Mouse (Mus musculus) kidney, postnatal 0 days (tissue): Measurements from ENCODE around the gene Gstp2. TPM values are rescaled to one million over a fixed set of nuclear protein-coding genes. Genes with fewer than 3 reads are reported as not detected.
A peak's percentile ranks its signal among the peaks of the same experiment; 100 is the strongest.

Experiments used
- ATAC-seq: fragments of 200-750 bp; cut with Nextera tagmentation; replicated peaks from 2 replicates; pipeline ENCODE4 v1.8.0; 2017; ENCODE audit warnings: low read depth, moderate number of reproducible peaks, moderate TSS enrichment, moderate library complexity; ENCODE audit not compliant: low FRiP score
- DNase-seq: peaks from one replicate; pipeline ENCODE4 v3.0.0-alpha.2; 2016; ENCODE audit warnings: low spot score
- H3K27ac ChIP-seq: fragments of 300-500 bp; sonication (generic); 2 replicates; pipeline ENCODE4 v1.5.1; 2014; ENCODE audit warnings: mild to moderate bottlenecking
- H3K27me3 ChIP-seq: fragments of 300-500 bp; sonication (generic); 2 replicates; pipeline ENCODE4 v1.6.1; 2014; ENCODE audit warnings: low read length, mixed read lengths; ENCODE audit not compliant: insufficient read depth
- H3K36me3 ChIP-seq: fragments of 300-500 bp; sonication (generic); 2 replicates; pipeline ENCODE4 v1.6.1; 2014; ENCODE audit warnings: low read length, mixed read lengths; ENCODE audit not compliant: insufficient read depth
- H3K4me1 ChIP-seq: fragments of 300-500 bp; sonication (generic); replicated peaks from 2 replicates; pipeline ENCODE4 v1.6.1; 2014; ENCODE audit warnings: antibody characterized with exemption, low read length, mixed read lengths; ENCODE audit not compliant: insufficient read depth
- H3K4me2 ChIP-seq: fragments of 300-500 bp; sonication (generic); 2 replicates; pipeline ENCODE4 v1.6.1; 2014; ENCODE audit warnings: mild to moderate bottlenecking, low read length, moderate library complexity, mixed read lengths
- H3K4me3 ChIP-seq: fragments of 300-500 bp; sonication (generic); replicated peaks from 2 replicates; pipeline ENCODE4 v1.5.1; 2014; ENCODE audit warnings: low read depth, low read length
- H3K9ac ChIP-seq: fragments of 300-500 bp; sonication (generic); 2 replicates; pipeline ENCODE4 v1.6.1; 2014; ENCODE audit warnings: low read depth, low read length
- H3K9me3 ChIP-seq: fragments of 300-500 bp; sonication (generic); replicated peaks from 2 replicates; pipeline ENCODE4 v1.6.1; 2016; ENCODE audit warnings: low read length, inconsistent platforms, mixed read lengths
- CTCF ChIP-seq: IDR thresholded peaks from 2 replicates; pipeline ENCODE4 v1.5.1; 2016; ENCODE audit warnings: antibody characterized with exemption, low read depth, mild to moderate bottlenecking, moderate library complexity
- WGBS: fragments of 180-500 bp; shearing (Covaris S2); extraction: QIAGEN DNeasy Blood & Tissue Kit; methylation state at CpG from one replicate; pipeline ENCODE4 v1.1.7; 2014; 5-methylcytosine and 5-hydroxymethylcytosine counted together
- polyA plus RNA-seq: library from polyadenylated mRNA; unstranded; fragments of >200 nt; fragmentation: Nextera tagmentation; extraction: Ambion mirVana; gene quantifications from 2 replicates; pipeline ENCODE4 v1.2.1, GENCODE M21; 2015

The Gstp2 gene
- polyA plus RNA-seq, 1 experiment from 2014 or later, result 4.4 TPM

DNA sequence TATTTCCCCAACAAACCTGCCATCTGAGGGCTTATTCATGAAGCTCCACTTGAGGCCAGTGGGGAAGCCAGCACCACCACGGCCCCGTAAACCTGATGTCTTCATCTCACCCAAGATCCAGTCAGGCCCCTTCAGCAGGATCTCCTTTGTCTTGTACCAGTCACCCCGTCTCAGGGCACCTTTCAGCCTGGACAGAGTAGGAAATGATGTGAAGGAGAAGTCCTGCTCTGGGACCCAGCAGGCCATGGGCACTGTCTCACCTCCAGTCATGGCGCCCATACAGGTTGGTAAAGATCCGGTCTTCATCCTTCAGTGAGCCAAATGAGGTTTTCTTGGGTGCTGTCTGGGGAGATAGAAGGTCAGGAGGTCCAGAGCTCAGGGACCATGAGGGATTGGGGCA is 34.7 kb downstream of the Gstp2 start:
- no peaks in the 10 kb centered on the region for H3K27me3 ChIP-seq
- no peak overlapping the region for H3K4me3 ChIP-seq
- no peaks in the 10 kb centered on the region for H3K9me3 ChIP-seq
- 91% methylated on average over 5 of the region's 5 CpGs for WGBS
- H3K9ac ChIP-seq, result no peak overlapping the region
- DNase-seq (no peak), ATAC-seq (no peak)
- H3K36me3 ChIP-seq, result peaks cover 31% of the 10 kb centered on the region
- H3K4me1 ChIP-seq, result no peaks in the 10 kb centered on the region
- no peak overlapping the region for H3K27ac ChIP-seq
- no peak overlapping the region for H3K4me2 ChIP-seq
- no peak for TF ChIP-seq CTCF

GRCm38 (mm10) chr19:4005971-4006370 is 39.9 kb downstream of the Gstp2 start:
- H3K9ac ChIP-seq, result no peak overlapping the region
- no peak overlapping the region for H3K27ac ChIP-seq
- no peak for TF ChIP-seq CTCF
- DNase-seq (no peak), ATAC-seq (no peak)
- no peak overlapping the region for H3K4me3 ChIP-seq
- H3K36me3 ChIP-seq, result peaks cover 31% of the 10 kb centered on the region
- H3K9me3 ChIP-seq, result no peaks in the 10 kb centered on the region
- 93% methylated on average over 8 of the region's 8 CpGs for WGBS
- H3K4me1 ChIP-seq, result peaks cover 4% of the 10 kb centered on the region; the same call in 1 of the 2 replicates
- no peaks in the 10 kb centered on the region for H3K27me3 ChIP-seq
- no peak overlapping the region for H3K4me2 ChIP-seq

DNA sequence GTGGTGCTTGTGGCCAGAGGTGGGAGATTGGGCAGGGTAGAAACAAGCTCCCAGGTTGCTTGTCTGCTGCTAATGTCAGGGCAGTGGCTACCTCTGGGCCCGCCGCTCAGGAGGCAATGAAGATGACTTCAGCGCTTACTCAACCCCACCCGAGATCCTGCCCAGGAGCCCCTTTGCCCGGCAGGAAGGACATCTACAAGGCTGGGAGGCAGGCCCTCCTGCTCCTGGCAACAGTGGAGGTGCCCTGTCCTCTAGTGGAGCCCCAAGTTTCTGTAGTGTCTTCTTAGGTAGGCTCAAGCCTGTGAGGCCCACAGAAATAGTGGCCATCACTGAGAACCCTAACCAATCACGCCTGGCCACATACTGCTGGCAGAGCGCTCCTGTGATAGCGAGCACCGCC is 40.7 kb downstream of the Gstp2 start:
- no peak for ATAC-seq
- peaks cover 31% of the 10 kb centered on the region for H3K36me3 ChIP-seq

GRCm38 (mm10) chr19:4004331-4004730 is 41.5 kb downstream of the Gstp2 start:
- DNase-seq (no peak), ATAC-seq (no peak)
- Histone ChIP-seq H3K9ac (no peak overlapping the region), H3K4me3 (no peak overlapping the region), H3K4me2 (no peak overlapping the region), H3K4me1 (peaks cover 8% of the 10 kb centered on the region; the same call in 1 of the 2 replicates), H3K9me3 (no peaks in the 10 kb centered on the region), H3K27ac (no peak overlapping the region), H3K36me3 (peaks cover 23% of the 10 kb centered on the region), H3K27me3 (no peaks in the 10 kb centered on the region)
- 83% methylated on average over 15 of the region's 15 CpGs for WGBS
- no peak for TF ChIP-seq CTCF

More for the DNA sequence above, 40.7 kb downstream of the Gstp2 start:
- no peak overlapping the region for H3K4me2 ChIP-seq
- H3K9ac ChIP-seq, result no peak overlapping the region
- WGBS, result 86% methylated on average over 9 of the region's 9 CpGs
- DNase-seq, result no peak
- no peaks in the 10 kb centered on the region for H3K27me3 ChIP-seq
- H3K4me1 ChIP-seq, result peaks cover 8% of the 10 kb centered on the region; the same call in 1 of the 2 replicates
- no peak overlapping the region for H3K27ac ChIP-seq
- no peak for TF ChIP-seq CTCF
- no peaks in the 10 kb centered on the region for H3K9me3 ChIP-seq
- H3K4me3 ChIP-seq, result no peak overlapping the region

- Histone ChIP-seq H3K4me1 (peaks cover 8% of the 10 kb centered on the region; the same call in 1 of the 2 replicates), H3K4me2 (no peak overlapping the region), H3K36me3 (peaks cover 18% of the 10 kb centered on the region), H3K4me3 (no peak overlapping the region), H3K27ac (no peak overlapping the region), H3K9ac (no peak overlapping the region), H3K9me3 (no peaks in the 10 kb centered on the region), H3K27me3 (no peaks in the 10 kb centered on the region)
- 72% methylated on average over 12 of the region's 12 CpGs for WGBS
- DNase-seq, result no peak
- ATAC-seq, result no peak
- no peak for TF ChIP-seq CTCF
These were observed 42.2 kb downstream of the Gstp2 start for GRCm38 (mm10) chr19:4003641-4004040.

DNA sequence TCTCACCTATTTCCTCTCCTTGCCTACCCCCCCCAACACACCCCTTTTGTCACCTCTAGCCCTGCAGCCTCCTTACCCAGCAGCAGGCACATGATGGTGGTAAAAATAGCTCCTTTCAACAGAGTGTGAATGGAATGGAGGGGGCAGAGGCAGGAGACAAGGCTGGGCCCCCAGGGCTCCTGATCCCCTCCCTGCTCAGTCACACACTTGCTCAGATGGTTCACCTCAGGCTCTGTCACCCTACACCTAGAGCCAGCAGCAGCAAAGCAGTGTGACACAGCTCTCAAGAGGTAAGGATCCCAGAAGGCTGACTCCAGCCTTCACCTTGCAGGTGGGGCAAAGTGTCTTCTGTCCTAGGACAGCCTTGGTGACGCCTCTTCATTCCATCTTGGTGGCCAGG is 42.7 kb downstream of the Gstp2 start, which contains the start of gene Doc2g:
Gene Doc2g, plus strand, starts transcription at position 202 of the 400 bp plus-strand sequence.
- TF ChIP-seq CTCF, result no peak
- no peak within 1 kb of the TSS for H3K27ac ChIP-seq
- 46% methylated on average over 1 of the region's 1 CpGs for WGBS

DNA sequence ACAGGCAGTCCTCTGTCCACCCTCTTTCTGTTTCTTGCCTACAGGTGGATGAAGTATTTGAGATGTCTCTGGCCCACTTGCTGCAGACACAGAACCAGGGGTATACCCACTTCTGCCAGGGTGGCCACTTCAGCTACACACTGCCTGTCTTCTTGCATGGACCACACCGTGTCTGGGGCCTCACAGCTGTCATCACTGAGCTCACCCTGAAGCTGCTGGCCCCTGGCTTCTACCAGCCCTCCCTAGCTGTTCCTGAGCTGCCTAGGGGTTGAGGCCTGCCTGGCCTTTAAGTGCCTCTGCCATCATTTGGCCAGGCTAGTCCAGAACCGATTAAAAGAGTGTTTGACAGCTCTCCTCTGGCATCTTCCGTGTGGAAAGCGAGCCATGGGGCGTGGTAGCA is 44.1 kb downstream of the Gstp2 start:
- ATAC-seq (no peak), DNase-seq (no peak)
- Histone ChIP-seq H3K27ac (no peak overlapping the region), H3K4me2 (peak overlapping the region; percentile 96; the same call in 1 of the 2 replicates), H3K36me3 (no peaks in the 10 kb centered on the region), H3K4me3 (no peak overlapping the region), H3K27me3 (no peaks in the 10 kb centered on the region), H3K9ac (no peak overlapping the region), H3K9me3 (no peaks in the 10 kb centered on the region), H3K4me1 (peaks cover 9% of the 10 kb centered on the region; the same call in 1 of the 2 replicates)
- 72% methylated on average over 5 of the region's 5 CpGs for WGBS
- no peak for TF ChIP-seq CTCF

More for the DNA sequence above, 42.7 kb downstream of the Gstp2 start, which contains the start of gene Doc2g:
- no peaks in the 10 kb centered on the region for H3K9me3 ChIP-seq
- H3K27me3 ChIP-seq, result no peaks in the 10 kb centered on the region
- H3K4me3 ChIP-seq, result no peak within 1 kb of the TSS
- DNase-seq, result no peak
- no peak within 1 kb of the TSS for H3K9ac ChIP-seq
- ATAC-seq, result no peak
- peaks cover 13% of the 10 kb centered on the region for H3K36me3 ChIP-seq
- no peak within 1 kb of the TSS for H3K4me2 ChIP-seq
- H3K4me1 ChIP-seq, result peaks cover 8% of the 10 kb centered on the region; the same call in 1 of the 2 replicates
